Mouse (Mus musculus) bone marrow, adult 2 months (tissue): ENCODE results near the gene 4930503B20Rik. TPM values are rescaled to one million over a fixed set of nuclear protein-coding genes. Genes with fewer than 3 reads are reported as not detected.

Experiments
- H3K27ac ChIP-seq: fragments of 200-500 bp; 2 replicates; pipeline ENCODE4 v1.5.1; 2012; ENCODE audit warnings: low read depth, mild to moderate bottlenecking, control low read depth, inconsistent platforms, low read length; ENCODE audit not compliant: control insufficient read depth, poor library complexity, insufficient read depth
- H3K4me1 ChIP-seq: fragments of 200-500 bp; 2 replicates; pipeline ENCODE4 v1.6.1; 2011; ENCODE audit warnings: low read length; ENCODE audit not compliant: control insufficient read depth, insufficient read depth
- H3K4me3 ChIP-seq: fragments of 200-500 bp; replicated peaks from 2 replicates; pipeline ENCODE3; 2011; ENCODE audit warnings: mild to moderate bottlenecking, low read depth, low read length, control low read depth; ENCODE audit not compliant: control insufficient read depth
- CTCF ChIP-seq: fragments of 200-500 bp; IDR thresholded peaks from 2 replicates; pipeline ENCODE4 v1.5.1; 2011; ENCODE audit warnings: low read length, control low read depth; ENCODE audit not compliant: control insufficient read depth, insufficient read depth
- POLR2A ChIP-seq: fragments of 200-500 bp; IDR thresholded peaks from 2 replicates; pipeline ENCODE4 v1.6.1; 2011; ENCODE audit warnings: low read depth, mild to moderate bottlenecking, control low read depth, low read length, borderline replicate concordance; ENCODE audit not compliant: control insufficient read depth
- WGBS: fragments of 180-500 bp; shearing (Covaris S2); methylation state at CpG from one replicate; pipeline ENCODE4 v1.1.7; 2018; 5-methylcytosine and 5-hydroxymethylcytosine counted together
- polyA plus RNA-seq: library from polyadenylated mRNA; stranded (reverse); fragments of >200 nt; gene quantifications from 2 replicates; pipeline ENCODE4 v1.2.4, GENCODE M21; 2011; ENCODE audit warnings: low replicate concordance; ENCODE audit not compliant: missing spikeins, insufficient read depth, insufficient read length

4930503B20Rik gene
- polyA plus RNA-seq, 1 experiment, result not detected

GRCm38 (mm10) chr3:146598411-146598810, 52.7 kb downstream of the 4930503B20Rik start:
- TF ChIP-seq CTCF (no peak), POLR2A (no peak)
- H3K4me3 ChIP-seq, result no peak overlapping the region
- WGBS, result 54% methylated on average over 6 of the region's 6 CpGs
- no peak overlapping the region for H3K27ac ChIP-seq
- H3K4me1 ChIP-seq, result no peaks in the 10 kb centered on the region

DNA sequence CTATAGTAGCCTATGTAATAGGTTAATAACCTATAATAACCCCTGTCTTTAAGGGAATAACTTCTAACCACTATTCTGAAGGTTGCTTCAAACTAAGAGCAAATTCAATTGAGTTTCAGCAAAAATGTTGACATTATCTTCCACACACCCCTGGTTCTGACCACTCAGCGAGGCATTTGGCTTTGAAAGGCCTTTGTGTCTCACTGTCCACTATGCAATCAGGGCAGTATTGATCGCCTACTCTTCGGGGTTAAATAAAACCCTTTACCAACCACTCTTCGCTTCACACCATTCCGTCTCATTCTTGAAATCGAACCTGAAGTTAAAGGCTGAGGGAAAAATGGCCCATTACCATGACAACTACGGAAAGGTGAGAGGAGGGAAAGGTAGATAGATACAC, 54.3 kb downstream of the 4930503B20Rik start:
- 81% methylated on average over 7 of the region's 7 CpGs for WGBS
- H3K4me1 ChIP-seq, result no peaks in the 10 kb centered on the region
- H3K27ac ChIP-seq, result no peak overlapping the region
- TF ChIP-seq POLR2A (no peak), CTCF (no peak)
- H3K4me3 ChIP-seq, result no peak overlapping the region

- 89% methylated on average over 8 of the region's 8 CpGs for WGBS
- Histone ChIP-seq H3K4me1 (no peaks in the 10 kb centered on the region), H3K27ac (no peak overlapping the region), H3K4me3 (no peak overlapping the region)
- TF ChIP-seq POLR2A (no peak), CTCF (no peak)
Observed at GRCm38 (mm10) chr3:146596387-146596786, 54.7 kb downstream of the 4930503B20Rik start.

DNA sequence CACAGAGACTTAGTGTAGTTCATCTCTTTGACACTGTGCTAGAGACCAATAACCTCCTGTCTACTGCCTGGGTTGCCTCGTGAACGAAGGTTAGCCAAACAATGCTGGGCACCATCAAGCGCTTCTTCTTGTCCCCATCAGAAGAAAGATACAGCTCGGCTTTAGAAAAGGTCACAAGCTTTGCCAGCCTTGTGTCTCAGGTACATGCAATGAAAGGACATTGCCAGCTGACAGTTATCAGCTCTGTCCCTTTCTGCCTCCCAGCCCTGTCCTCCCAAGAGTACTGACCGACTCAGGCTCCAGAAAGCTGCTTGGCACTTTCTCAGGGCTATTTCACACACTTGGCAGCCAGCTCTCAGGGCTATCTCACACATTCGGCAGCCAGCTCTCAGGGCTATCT, 55.7 kb downstream of the 4930503B20Rik start:
- no peak overlapping the region for H3K4me3 ChIP-seq
- WGBS, result 83% methylated on average over 6 of the region's 6 CpGs
- TF ChIP-seq POLR2A, result no peak
- TF ChIP-seq CTCF, result no peak
- H3K4me1 ChIP-seq, result no peaks in the 10 kb centered on the region
- no peak overlapping the region for H3K27ac ChIP-seq

Other genes with a start within 250 kb of the 4930503B20Rik start
- gene Ssx2ip, start 246.7 kb downstream of the 4930503B20Rik start, polyA plus RNA-seq, result 25.0 and 26.0 TPM in 2 replicates
- gene Ctbs, start 201.5 kb downstream of the 4930503B20Rik start, polyA plus RNA-seq, result 0.63 and 3.3 TPM in 2 replicates
- gene Spata1, start 151.6 kb downstream of the 4930503B20Rik start, polyA plus RNA-seq, result 14.4 TPM in 1 of 2 replicates, not detected in the other
- gene Gng5, start 151.5 kb downstream of the 4930503B20Rik start, polyA plus RNA-seq, result 41.2 and 87.8 TPM in 2 replicates
- gene Rpf1, start 129.9 kb downstream of the 4930503B20Rik start, polyA plus RNA-seq, result 35.1 and 55.3 TPM in 2 replicates
- gene Uox, start 80.9 kb downstream of the 4930503B20Rik start, polyA plus RNA-seq, result 1.2 and 3.8 TPM in 2 replicates
- not detected in 2 replicates for gene Dnase2b, start 35.7 kb downstream of the 4930503B20Rik start, polyA plus RNA-seq
- not detected in 2 replicates for gene Samd13, start 34.3 kb upstream of the 4930503B20Rik start, polyA plus RNA-seq
- 6.9 and 11.9 TPM in 2 replicates for gene Prkacb, start 161.7 kb upstream of the 4930503B20Rik start, polyA plus RNA-seq
- 0.27 and 1.2 TPM in 2 replicates for gene Ttll7, start 201.1 kb upstream of the 4930503B20Rik start, polyA plus RNA-seq